Mouse (Mus musculus) heart, embryonic 12.5 days (tissue): Measurements from ENCODE around the gene Tmbim7. TPM values are rescaled to one million over a fixed set of nuclear protein-coding genes. Genes with fewer than 3 reads are reported as not detected.

Source experiments
- ATAC-seq: fragments of 200-750 bp; cut with Nextera tagmentation; 2 replicates; pipeline ENCODE4 v1.8.0; 2017; ENCODE audit warnings: moderate TSS enrichment, moderate library complexity; ENCODE audit not compliant: insufficient number of reproducible peaks, low FRiP score
- H3K27ac ChIP-seq: fragments of 300-500 bp; sonication (generic); 2 replicates; pipeline ENCODE4 v1.5.1; 2016; ENCODE audit warnings: mild to moderate bottlenecking, moderate library complexity; ENCODE audit not compliant: poor library complexity, severe bottlenecking
- H3K27me3 ChIP-seq: fragments of 300-500 bp; sonication (generic); replicated peaks from 2 replicates; pipeline ENCODE4 v1.6.1; 2016; ENCODE audit warnings: mild to moderate bottlenecking, moderate library complexity
- H3K36me3 ChIP-seq: fragments of 300-500 bp; sonication (generic); 2 replicates; pipeline ENCODE4 v1.6.1; 2016; ENCODE audit warnings: mild to moderate bottlenecking, moderate library complexity
- H3K4me1 ChIP-seq: fragments of 300-500 bp; sonication (generic); replicated peaks from 2 replicates; pipeline ENCODE4 v1.6.1; 2016; ENCODE audit warnings: mild to moderate bottlenecking
- H3K4me2 ChIP-seq: fragments of 300-500 bp; sonication (generic); 2 replicates; pipeline ENCODE4 v1.6.1; 2016; ENCODE audit warnings: mild to moderate bottlenecking, moderate library complexity
- H3K4me3 ChIP-seq: fragments of 300-500 bp; sonication (generic); 2 replicates; pipeline ENCODE4 v1.5.1; 2016; ENCODE audit warnings: mild to moderate bottlenecking
- H3K9ac ChIP-seq: fragments of 300-500 bp; sonication (generic); 2 replicates; pipeline ENCODE4 v1.6.1; 2016; ENCODE audit warnings: mild to moderate bottlenecking, moderate library complexity
- H3K9me3 ChIP-seq: fragments of 300-500 bp; sonication (generic); replicated peaks from 2 replicates; pipeline ENCODE4 v1.6.1; 2016; ENCODE audit warnings: mild to moderate bottlenecking, moderate library complexity
- WGBS: fragments of 180-500 bp; shearing (Covaris S2); methylation state at CpG from one replicate; pipeline ENCODE4 v1.1.7; 2016; 5-methylcytosine and 5-hydroxymethylcytosine counted together
- polyA plus RNA-seq: library from polyadenylated mRNA; unstranded; fragments of >200 nt; fragmentation: Nextera tagmentation; extraction: Ambion mirVana; gene quantifications from 2 replicates; pipeline ENCODE4 v1.2.1, GENCODE M21; 2016

Tmbim7 gene
- polyA plus RNA-seq, 1 experiment from 2014 or later: not detected

GRCm38 (mm10) chr5:3665225-3665624 is 14.2 kb downstream of the Tmbim7 start:
- H3K27ac ChIP-seq: no peak overlapping the region
- no peak overlapping the region for H3K4me2 ChIP-seq
- no peaks in the 10 kb centered on the region for H3K36me3 ChIP-seq
- no peak overlapping the region for H3K9ac ChIP-seq
- WGBS: 89% methylated on average over 2 of the region's 2 CpGs
- H3K4me1 ChIP-seq: no peaks in the 10 kb centered on the region
- no peaks in the 10 kb centered on the region for H3K27me3 ChIP-seq
- H3K4me3 ChIP-seq: no peak overlapping the region
- no peaks in the 10 kb centered on the region for H3K9me3 ChIP-seq
- no peak for ATAC-seq

- no peaks in the 10 kb centered on the region for H3K36me3 ChIP-seq
- no peak overlapping the region for H3K9ac ChIP-seq
- H3K27ac ChIP-seq: no peak overlapping the region
- no peak overlapping the region for H3K4me3 ChIP-seq
- H3K9me3 ChIP-seq: no peaks in the 10 kb centered on the region
- ATAC-seq: no peak
- no peaks in the 10 kb centered on the region for H3K27me3 ChIP-seq
- 80% methylated on average over 12 of the region's 12 CpGs for WGBS
- H3K4me1 ChIP-seq: no peaks in the 10 kb centered on the region
- no peak overlapping the region for H3K4me2 ChIP-seq
Observed at GRCm38 (mm10) chr5:3666585-3666984, 15.6 kb downstream of the Tmbim7 start.

GRCm38 (mm10) chr5:3669938-3670554 is 19.1 kb downstream of the Tmbim7 start:
- Histone ChIP-seq H3K4me2 (no peak overlapping the region), H3K9ac (no peak overlapping the region), H3K9me3 (no peaks in the 10 kb centered on the region), H3K36me3 (no peaks in the 10 kb centered on the region), H3K27ac (no peak overlapping the region), H3K27me3 (no peaks in the 10 kb centered on the region), H3K4me1 (no peaks in the 10 kb centered on the region), H3K4me3 (no peak overlapping the region)
- ATAC-seq: no peak
- 81% methylated on average over 6 of the region's 6 CpGs for WGBS

GRCm38 (mm10) chr5:3688298-3688697 is 37.3 kb downstream of the Tmbim7 start:
- H3K4me2 ChIP-seq: no peak overlapping the region
- H3K4me1 ChIP-seq: no peaks in the 10 kb centered on the region
- H3K27me3 ChIP-seq: no peaks in the 10 kb centered on the region
- no peak overlapping the region for H3K4me3 ChIP-seq
- H3K9ac ChIP-seq: no peak overlapping the region
- H3K9me3 ChIP-seq: no peaks in the 10 kb centered on the region
- 91% methylated on average over 8 of the region's 8 CpGs for WGBS
- peaks cover 43% of the 10 kb centered on the region for H3K36me3 ChIP-seq
- no peak for ATAC-seq
- H3K27ac ChIP-seq: no peak overlapping the region

GRCm38 (mm10) chr5:3691283-3691682 is 40.3 kb downstream of the Tmbim7 start:
- Histone ChIP-seq H3K36me3 (peaks cover 63% of the 10 kb centered on the region), H3K4me3 (no peak overlapping the region), H3K4me1 (no peaks in the 10 kb centered on the region), H3K9ac (no peak overlapping the region), H3K27ac (no peak overlapping the region), H3K27me3 (no peaks in the 10 kb centered on the region), H3K4me2 (no peak overlapping the region), H3K9me3 (no peaks in the 10 kb centered on the region)
- 97% methylated on average over 3 of the region's 3 CpGs for WGBS
- ATAC-seq: no peak

- ATAC-seq: no peak
- 90% methylated on average over 9 of the region's 9 CpGs for WGBS
- Histone ChIP-seq H3K9ac (no peak overlapping the region), H3K9me3 (no peaks in the 10 kb centered on the region), H3K4me3 (no peak overlapping the region), H3K4me2 (no peak overlapping the region), H3K4me1 (no peaks in the 10 kb centered on the region), H3K27ac (no peak overlapping the region), H3K27me3 (no peaks in the 10 kb centered on the region), H3K36me3 (peaks cover 71% of the 10 kb centered on the region)
Observed at GRCm38 (mm10) chr5:3692956-3693355, 42.0 kb downstream of the Tmbim7 start.

- Histone ChIP-seq H3K36me3 (peaks cover 66% of the 10 kb centered on the region), H3K27ac (no peak overlapping the region), H3K4me1 (no peaks in the 10 kb centered on the region), H3K9ac (no peak overlapping the region), H3K9me3 (no peaks in the 10 kb centered on the region), H3K4me3 (no peak overlapping the region), H3K27me3 (no peaks in the 10 kb centered on the region), H3K4me2 (no peak overlapping the region)
- WGBS: 80% methylated on average over 4 of the region's 4 CpGs
- no peak for ATAC-seq
Observed at GRCm38 (mm10) chr5:3695191-3695590, 44.2 kb downstream of the Tmbim7 start.

GRCm38 (mm10) chr5:3696031-3696430 is 45.0 kb downstream of the Tmbim7 start:
- no peak overlapping the region for H3K27ac ChIP-seq
- H3K36me3 ChIP-seq: peaks cover 69% of the 10 kb centered on the region
- WGBS: 78% methylated on average over 3 of the region's 3 CpGs
- H3K4me3 ChIP-seq: no peak overlapping the region
- no peak overlapping the region for H3K9ac ChIP-seq
- H3K4me1 ChIP-seq: no peaks in the 10 kb centered on the region
- no peak overlapping the region for H3K4me2 ChIP-seq
- H3K9me3 ChIP-seq: no peaks in the 10 kb centered on the region
- no peak for ATAC-seq
- H3K27me3 ChIP-seq: no peaks in the 10 kb centered on the region

GRCm38 (mm10) chr5:3700025-3700424 is 49.0 kb downstream of the Tmbim7 start:
- peaks cover 51% of the 10 kb centered on the region for H3K36me3 ChIP-seq
- H3K9ac ChIP-seq: no peak overlapping the region
- no peak overlapping the region for H3K4me3 ChIP-seq
- H3K27ac ChIP-seq: no peak overlapping the region
- no peaks in the 10 kb centered on the region for H3K27me3 ChIP-seq
- ATAC-seq: no peak
- H3K4me1 ChIP-seq: no peaks in the 10 kb centered on the region
- H3K9me3 ChIP-seq: no peaks in the 10 kb centered on the region
- H3K4me2 ChIP-seq: no peak overlapping the region
- WGBS: 91% methylated on average over 5 of the region's 5 CpGs

GRCm38 (mm10) chr5:3702180-3702579 is 51.2 kb downstream of the Tmbim7 start:
- Histone ChIP-seq H3K4me1 (no peaks in the 10 kb centered on the region), H3K27ac (no peak overlapping the region), H3K4me2 (no peak overlapping the region), H3K36me3 (peaks cover 45% of the 10 kb centered on the region), H3K9me3 (no peaks in the 10 kb centered on the region), H3K27me3 (no peaks in the 10 kb centered on the region), H3K4me3 (no peak overlapping the region), H3K9ac (no peak overlapping the region)
- no peak for ATAC-seq
- WGBS: 87% methylated on average over 4 of the region's 4 CpGs

- no peak for ATAC-seq
- Histone ChIP-seq H3K9ac (no peak overlapping the region), H3K36me3 (peaks cover 34% of the 10 kb centered on the region), H3K27me3 (no peaks in the 10 kb centered on the region), H3K4me1 (no peaks in the 10 kb centered on the region), H3K4me3 (no peak overlapping the region), H3K27ac (no peak overlapping the region), H3K4me2 (no peak overlapping the region), H3K9me3 (no peaks in the 10 kb centered on the region)
- WGBS: 92% methylated on average over 5 of the region's 5 CpGs
Observed at GRCm38 (mm10) chr5:3715800-3716199, 64.8 kb downstream of the Tmbim7 start.

- no peak overlapping the region for H3K9ac ChIP-seq
- no peak overlapping the region for H3K4me2 ChIP-seq
- H3K4me1 ChIP-seq: peaks cover 8% of the 10 kb centered on the region
- no peaks in the 10 kb centered on the region for H3K27me3 ChIP-seq
- no peaks in the 10 kb centered on the region for H3K9me3 ChIP-seq
- no peak overlapping the region for H3K27ac ChIP-seq
- H3K4me3 ChIP-seq: no peak overlapping the region
- WGBS: 71% methylated on average over 4 of the region's 4 CpGs
- peaks cover 34% of the 10 kb centered on the region for H3K36me3 ChIP-seq
- ATAC-seq: no peak
Observed at GRCm38 (mm10) chr5:3719371-3719770, 68.4 kb downstream of the Tmbim7 start.
